Mouse (Mus musculus) forebrain, embryonic 16.5 days (tissue): ENCODE measurements around the gene Zfp354a. TPM values are rescaled to one million over a fixed set of nuclear protein-coding genes. Genes with fewer than 3 reads are reported as not detected.
"Not testable (repeated sequence)": the region's sequence is repeated elsewhere in the genome, so short reads cannot be mapped to it uniquely, and the experiment has no call there.

Experiments
- ATAC-seq: fragments of 200-750 bp; cut with Nextera tagmentation; 2 replicates; pipeline ENCODE4 v1.8.0; 2017; ENCODE audit warnings: mild to moderate bottlenecking, moderate library complexity
- H3K27ac ChIP-seq: fragments of 300-500 bp; sonication (generic); 2 replicates; pipeline ENCODE4 v1.5.1; 2014; ENCODE audit warnings: low read length, control low read depth
- H3K27me3 ChIP-seq: fragments of 300-500 bp; sonication (generic); replicated peaks from 2 replicates; pipeline ENCODE4 v1.6.1; 2014; ENCODE audit warnings: low read length; ENCODE audit not compliant: control insufficient read depth, insufficient read depth
- H3K36me3 ChIP-seq: fragments of 300-500 bp; sonication (generic); 2 replicates; pipeline ENCODE4 v1.6.1; 2014; ENCODE audit not compliant: control insufficient read depth, insufficient read depth
- H3K4me1 ChIP-seq: fragments of 300-500 bp; sonication (generic); replicated peaks from 2 replicates; pipeline ENCODE4 v1.6.1; 2014; ENCODE audit warnings: low read length; ENCODE audit not compliant: control insufficient read depth, insufficient read depth
- H3K4me2 ChIP-seq: fragments of 300-500 bp; sonication (generic); 2 replicates; pipeline ENCODE4 v1.6.1; 2014; ENCODE audit warnings: mild to moderate bottlenecking, low read length, control low read depth
- H3K4me3 ChIP-seq: fragments of 300-500 bp; sonication (generic); replicated peaks from 2 replicates; pipeline ENCODE4 v1.5.1; 2014; ENCODE audit warnings: mild to moderate bottlenecking, low read length, control low read depth
- H3K9ac ChIP-seq: fragments of 300-500 bp; sonication (generic); replicated peaks from 2 replicates; pipeline ENCODE4 v1.6.1; 2014; ENCODE audit warnings: low read depth, low read length, control low read depth
- H3K9me3 ChIP-seq: fragments of 300-500 bp; sonication (generic); 2 replicates; pipeline ENCODE4 v1.6.1; 2016; ENCODE audit warnings: low read length; ENCODE audit not compliant: control insufficient read depth
- WGBS: fragments of 180-500 bp; shearing (Covaris S2); extraction: QIAGEN DNeasy Blood & Tissue Kit; methylation state at CpG from one replicate; pipeline ENCODE4 v1.1.7; 2014; 5-methylcytosine and 5-hydroxymethylcytosine counted together
- polyA plus RNA-seq: library from polyadenylated mRNA; unstranded; fragments of >200 nt; fragmentation: Nextera tagmentation; extraction: Ambion mirVana; gene quantifications from 2 replicates; pipeline ENCODE4 v1.2.1, GENCODE M21; 2015

Zfp354a gene
- 14.7 and 16.0 TPM in 2 replicates for polyA plus RNA-seq

- H3K9ac ChIP-seq: peak within 1 kb of the TSS; percentile 90
- H3K9me3 ChIP-seq: no peaks in the 10 kb centered on the region
- peak within 1 kb of the TSS; percentile 91 for H3K4me2 ChIP-seq
- WGBS: under 1% methylated on average over 32 of the region's 32 CpGs
- peak within 1 kb of the TSS; percentile 93 for H3K4me3 ChIP-seq
- peak; percentile 93 for ATAC-seq
- no peaks in the 10 kb centered on the region for H3K27me3 ChIP-seq
- peaks cover 13% of the 10 kb centered on the region for H3K4me1 ChIP-seq
- no peak within 1 kb of the TSS for H3K27ac ChIP-seq
- H3K36me3 ChIP-seq: peaks cover 10% of the 10 kb centered on the region; the same call in 1 of the 2 replicates
Observed at GRCm38 (mm10) chr11:51059151-51059571, at the start of gene Zfp354a. Zfp354a (plus strand) TSS chr11:51059257.

- H3K36me3 ChIP-seq: no peaks in the 10 kb centered on the region
- no peak overlapping the region for H3K9ac ChIP-seq
- H3K27ac ChIP-seq: no peak overlapping the region
- H3K27me3 ChIP-seq: no peaks in the 10 kb centered on the region
- no peaks in the 10 kb centered on the region for H3K9me3 ChIP-seq
- no peak for ATAC-seq
- no peaks in the 10 kb centered on the region for H3K4me1 ChIP-seq
- no peak overlapping the region for H3K4me3 ChIP-seq
- 62% methylated on average over 5 of the region's 5 CpGs for WGBS
- no peak overlapping the region for H3K4me2 ChIP-seq
Observed at GRCm38 (mm10) chr11:51011821-51012220, 47.2 kb upstream of the Zfp354a start.

- H3K4me3 ChIP-seq: no peak within 1 kb of the TSS
- H3K36me3 ChIP-seq: no peaks in the 10 kb centered on the region
- H3K4me2 ChIP-seq: no peak within 1 kb of the TSS
- no peak within 1 kb of the TSS for H3K9ac ChIP-seq
- 69% methylated on average over 1 of the region's 1 CpGs for WGBS
- no peaks in the 10 kb centered on the region for H3K9me3 ChIP-seq
- no peaks in the 10 kb centered on the region for H3K4me1 ChIP-seq
- no peak for ATAC-seq
- no peak within 1 kb of the TSS for H3K27ac ChIP-seq
- no peaks in the 10 kb centered on the region for H3K27me3 ChIP-seq
Observed at GRCm38 (mm10) chr11:51013936-51014335, 45.1 kb upstream of the Zfp354a start, which contains the start of gene Olfr54. Olfr54 (plus strand) TSS chr11:51014236.

- Histone ChIP-seq H3K4me1 (no peaks in the 10 kb centered on the region), H3K9me3 (no peaks in the 10 kb centered on the region), H3K27me3 (no peaks in the 10 kb centered on the region), H3K9ac (no peak overlapping the region), H3K36me3 (no peaks in the 10 kb centered on the region), H3K4me3 (no peak overlapping the region), H3K27ac (no peak overlapping the region), H3K4me2 (no peak overlapping the region)
- ATAC-seq: no peak
- WGBS: 51% methylated on average over 2 of the region's 2 CpGs
Observed at GRCm38 (mm10) chr11:51016341-51016740, 42.7 kb upstream of the Zfp354a start.

- H3K4me3 ChIP-seq, ATAC-seq: not testable (repeated sequence)
Observed at GRCm38 (mm10) chr11:51026811-51027210, 32.2 kb upstream of the Zfp354a start.

GRCm38 (mm10) chr11:51029381-51029780 is 29.7 kb upstream of the Zfp354a start:
- not testable (repeated sequence) for H3K9me3 ChIP-seq, H3K4me3 ChIP-seq, H3K4me1 ChIP-seq, ATAC-seq, H3K4me2 ChIP-seq, H3K27me3 ChIP-seq, H3K36me3 ChIP-seq, H3K9ac ChIP-seq, H3K27ac ChIP-seq
- 82% methylated on average over 8 of the region's 8 CpGs for WGBS

More at GRCm38 (mm10) chr11:51026811-51027210, 32.2 kb upstream of the Zfp354a start:
- H3K9ac ChIP-seq, H3K36me3 ChIP-seq, H3K27me3 ChIP-seq, H3K9me3 ChIP-seq, H3K27ac ChIP-seq, H3K4me1 ChIP-seq, H3K4me2 ChIP-seq: not testable (repeated sequence)
- 96% methylated on average over 11 of the region's 11 CpGs for WGBS

GRCm38 (mm10) chr11:51030225-51030624 is 28.8 kb upstream of the Zfp354a start:
- H3K4me2 ChIP-seq: no peak overlapping the region
- ATAC-seq: no peak
- no peaks in the 10 kb centered on the region for H3K27me3 ChIP-seq
- H3K36me3 ChIP-seq: no peaks in the 10 kb centered on the region
- 87% methylated on average over 2 of the region's 2 CpGs for WGBS
- no peaks in the 10 kb centered on the region for H3K9me3 ChIP-seq
- H3K4me3 ChIP-seq: no peak overlapping the region
- no peak overlapping the region for H3K9ac ChIP-seq
- no peaks in the 10 kb centered on the region for H3K4me1 ChIP-seq
- H3K27ac ChIP-seq: no peak overlapping the region

GRCm38 (mm10) chr11:51032851-51033250 is 26.2 kb upstream of the Zfp354a start:
- H3K9me3 ChIP-seq: no peaks in the 10 kb centered on the region
- no peak for ATAC-seq
- 29% methylated on average over 1 of the region's 1 CpGs for WGBS
- no peak overlapping the region for H3K4me3 ChIP-seq
- H3K36me3 ChIP-seq: no peaks in the 10 kb centered on the region
- H3K4me1 ChIP-seq: no peaks in the 10 kb centered on the region
- no peak overlapping the region for H3K9ac ChIP-seq
- H3K4me2 ChIP-seq: no peak overlapping the region
- H3K27ac ChIP-seq: no peak overlapping the region
- no peaks in the 10 kb centered on the region for H3K27me3 ChIP-seq

- H3K27ac ChIP-seq, H3K4me2 ChIP-seq, H3K36me3 ChIP-seq, H3K9me3 ChIP-seq, H3K9ac ChIP-seq, ATAC-seq, H3K4me1 ChIP-seq, H3K27me3 ChIP-seq, H3K4me3 ChIP-seq: not testable (repeated sequence)
Observed at GRCm38 (mm10) chr11:51034141-51034540, 24.9 kb upstream of the Zfp354a start.

GRCm38 (mm10) chr11:51035951-51036350 is 23.1 kb upstream of the Zfp354a start:
- Histone ChIP-seq H3K27me3 (no peaks in the 10 kb centered on the region), H3K27ac (no peak overlapping the region), H3K36me3 (no peaks in the 10 kb centered on the region), H3K4me3 (no peak overlapping the region), H3K9me3 (no peaks in the 10 kb centered on the region), H3K4me1 (no peaks in the 10 kb centered on the region), H3K9ac (no peak overlapping the region), H3K4me2 (no peak overlapping the region)
- WGBS: 92% methylated on average over 2 of the region's 2 CpGs
- ATAC-seq: no peak
